Mouse (Mus musculus): Measurements from ENCODE around the gene Gm17455. TPM values are rescaled to one million over a fixed set of nuclear protein-coding genes. Genes with fewer than 3 reads are reported as not detected.

The Gm17455 gene
- polyA plus RNA-seq, 1 experiment: not detected

DNA sequence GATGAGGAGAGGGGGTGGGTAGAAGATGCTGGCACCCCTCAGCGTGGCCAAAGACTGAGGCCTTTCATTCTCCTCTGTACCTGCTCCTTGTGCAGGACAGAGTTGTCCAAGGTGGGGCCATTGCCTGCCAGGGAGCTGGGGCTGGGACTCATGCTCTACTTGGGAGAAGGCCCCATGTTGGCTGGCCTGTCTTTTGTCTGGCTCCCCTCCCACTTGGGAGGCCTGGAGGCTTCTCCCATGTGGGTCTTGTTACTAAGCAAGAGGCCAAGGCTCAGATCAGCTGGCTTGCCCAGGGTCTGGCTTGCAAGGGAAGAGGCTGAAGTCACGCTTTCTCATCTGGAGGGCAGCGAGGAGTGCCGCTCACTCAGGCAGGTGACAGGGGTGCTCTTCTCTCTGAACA lies 42.1 kb upstream of the Gm17455 start:
- H3K4me3 ChIP-seq (ENCODE audit: insufficient read depth, low read depth, low read length): no peak overlapping the region
- 77% methylated on average over 4 of the region's 4 CpGs for WGBS
- no peak overlapping the region for H3K27ac ChIP-seq (ENCODE audit: insufficient read depth, low read depth, low read length)
- TF ChIP-seq CTCF (IDR thresholded peaks at IDR 0.05; ENCODE audit: insufficient read depth, low read depth, low read length) (no peak), POLR2A (IDR thresholded peaks at IDR 0.05; ENCODE audit: insufficient read depth, low read depth, low read length) (no peak)
- peaks cover 4% of the 10 kb centered on the region; the same call in 1 of the 2 replicates for H3K4me1 ChIP-seq (ENCODE audit: control insufficient read depth, insufficient read depth, low read length)

GRCm38 (mm10) chr10:60357901-60358300 lies 41.6 kb upstream of the Gm17455 start:
- H3K27ac ChIP-seq (ENCODE audit: insufficient read depth, low read depth, low read length): no peak overlapping the region
- peaks cover 4% of the 10 kb centered on the region; the same call in 1 of the 2 replicates for H3K4me1 ChIP-seq (ENCODE audit: control insufficient read depth, insufficient read depth, low read length)
- H3K4me3 ChIP-seq (ENCODE audit: insufficient read depth, low read depth, low read length): no peak overlapping the region
- no peak for TF ChIP-seq POLR2A (IDR thresholded peaks at IDR 0.05; ENCODE audit: insufficient read depth, low read depth, low read length)
- TF ChIP-seq CTCF (IDR thresholded peaks at IDR 0.05; ENCODE audit: insufficient read depth, low read depth, low read length): no peak
- WGBS: 97% methylated on average over 14 of the region's 14 CpGs

DNA sequence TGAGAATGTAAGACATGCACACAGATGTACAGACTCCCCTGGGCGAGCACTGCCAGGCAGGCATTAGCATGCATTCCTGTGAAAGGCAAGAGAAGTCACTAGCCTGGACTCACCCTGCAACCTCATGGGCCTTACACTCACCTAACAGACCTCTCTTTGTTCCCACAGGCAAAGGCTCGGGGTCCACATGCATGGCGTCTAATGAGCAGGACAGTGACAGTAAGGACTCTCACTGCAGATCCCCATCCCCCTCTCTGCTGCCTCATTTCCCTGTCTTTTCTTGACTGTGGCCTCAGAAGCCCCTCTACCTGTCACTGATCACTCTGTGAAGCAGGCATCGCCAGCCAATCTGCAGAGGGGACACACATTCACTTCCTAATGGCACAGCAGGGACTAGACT lies 40.8 kb upstream of the Gm17455 start:
- no peak overlapping the region for H3K4me3 ChIP-seq (ENCODE audit: insufficient read depth, low read depth, low read length)
- TF ChIP-seq CTCF (IDR thresholded peaks at IDR 0.05; ENCODE audit: insufficient read depth, low read depth, low read length) (no peak), POLR2A (IDR thresholded peaks at IDR 0.05; ENCODE audit: insufficient read depth, low read depth, low read length) (no peak)
- H3K27ac ChIP-seq (ENCODE audit: insufficient read depth, low read depth, low read length): no peak overlapping the region
- peaks cover 4% of the 10 kb centered on the region; the same call in 1 of the 2 replicates for H3K4me1 ChIP-seq (ENCODE audit: control insufficient read depth, insufficient read depth, low read length)
- 76% methylated on average over 4 of the region's 4 CpGs for WGBS

DNA sequence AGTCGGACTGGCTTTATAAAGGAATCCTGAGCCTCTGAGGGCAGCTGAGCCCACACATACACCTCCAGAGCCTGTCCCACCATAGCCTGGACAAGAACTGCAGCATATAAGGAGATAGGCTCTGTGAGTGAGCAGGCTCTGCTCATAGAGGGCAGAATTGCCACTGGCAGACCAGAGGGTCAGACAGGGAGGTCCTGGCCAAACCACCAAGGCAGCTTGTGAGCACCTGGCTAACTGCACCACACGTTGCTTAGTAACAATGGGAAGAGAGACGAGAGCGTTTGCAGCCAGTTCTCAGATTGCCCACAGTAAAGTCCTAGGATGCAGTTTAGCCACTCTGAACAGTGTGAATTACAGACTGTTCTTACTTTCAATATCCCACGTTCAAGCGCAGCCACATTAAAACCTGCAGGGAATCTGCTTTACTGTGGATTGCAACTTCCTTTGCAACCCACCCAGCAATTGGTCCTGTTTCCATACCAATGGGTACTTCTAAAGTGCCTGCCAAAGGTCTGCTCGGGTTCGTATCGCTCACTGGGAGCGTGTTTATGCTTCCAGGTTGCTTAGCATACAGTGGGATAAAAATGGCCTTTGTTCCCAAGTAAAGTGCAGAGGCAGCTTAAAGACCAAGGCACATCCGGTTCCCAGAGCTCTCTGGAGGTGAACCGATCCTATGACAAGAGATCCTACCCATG lies 37.8 kb upstream of the Gm17455 start:
- peaks cover 12% of the 10 kb centered on the region for H3K4me1 ChIP-seq (ENCODE audit: control insufficient read depth, insufficient read depth, low read length)
- H3K27ac ChIP-seq (ENCODE audit: insufficient read depth, low read depth, low read length): no peak overlapping the region
- 70% methylated on average over 12 of the region's 12 CpGs for WGBS
- TF ChIP-seq CTCF (IDR thresholded peaks at IDR 0.05; ENCODE audit: insufficient read depth, low read depth, low read length) (no peak), POLR2A (IDR thresholded peaks at IDR 0.05; ENCODE audit: insufficient read depth, low read depth, low read length) (no peak)
- no peak overlapping the region for H3K4me3 ChIP-seq (ENCODE audit: insufficient read depth, low read depth, low read length)

DNA sequence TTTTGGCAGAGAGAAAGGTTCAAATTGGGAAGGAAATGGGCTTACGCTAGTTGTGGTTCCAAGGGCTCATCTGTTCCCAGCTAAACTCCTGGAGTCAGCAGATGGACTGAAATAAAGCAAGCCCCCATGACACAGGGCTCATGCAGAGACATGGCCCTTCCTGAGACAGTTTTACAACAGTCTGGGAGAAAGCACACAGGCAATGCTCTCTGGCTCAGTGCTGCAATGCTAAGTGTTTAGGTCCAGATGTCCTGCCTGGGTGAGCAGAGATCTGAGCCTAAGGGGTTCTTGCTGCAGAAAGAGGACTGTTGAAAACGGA lies 37.3 kb upstream of the Gm17455 start:
- Histone ChIP-seq H3K4me3 (ENCODE audit: insufficient read depth, low read depth, low read length) (no peak overlapping the region), H3K4me1 (ENCODE audit: control insufficient read depth, insufficient read depth, low read length) (peaks cover 12% of the 10 kb centered on the region), H3K27ac (ENCODE audit: insufficient read depth, low read depth, low read length) (no peak overlapping the region)
- TF ChIP-seq POLR2A (IDR thresholded peaks at IDR 0.05; ENCODE audit: insufficient read depth, low read depth, low read length): no peak
- no peak for TF ChIP-seq CTCF (IDR thresholded peaks at IDR 0.05; ENCODE audit: insufficient read depth, low read depth, low read length)
- 76% methylated on average over 2 of the region's 2 CpGs for WGBS

DNA sequence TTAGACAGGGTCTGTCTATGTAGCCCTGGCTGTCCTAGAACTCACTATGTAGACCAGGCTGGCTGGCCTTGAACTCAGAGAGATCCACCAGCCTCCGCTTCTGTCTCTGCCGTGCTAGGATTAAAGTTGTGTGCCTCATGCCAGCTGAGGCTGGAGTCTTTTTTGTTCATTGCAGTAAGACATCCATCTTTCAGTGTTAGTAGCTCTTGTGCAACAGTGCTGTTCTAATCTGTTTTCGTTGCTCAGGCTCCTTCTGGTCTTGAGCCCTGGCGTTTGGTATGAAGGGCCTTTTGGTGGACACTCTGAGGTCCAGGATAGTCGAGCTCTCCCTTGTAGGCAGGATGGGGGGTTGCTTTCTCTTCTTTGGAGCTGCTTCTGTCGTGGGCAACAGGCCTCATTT lies 36.1 kb upstream of the Gm17455 start:
- TF ChIP-seq CTCF (IDR thresholded peaks at IDR 0.05; ENCODE audit: insufficient read depth, low read depth, low read length) (no peak), POLR2A (IDR thresholded peaks at IDR 0.05; ENCODE audit: insufficient read depth, low read depth, low read length) (no peak)
- Histone ChIP-seq H3K4me1 (ENCODE audit: control insufficient read depth, insufficient read depth, low read length) (peaks cover 10% of the 10 kb centered on the region), H3K27ac (ENCODE audit: insufficient read depth, low read depth, low read length) (no peak overlapping the region), H3K4me3 (ENCODE audit: insufficient read depth, low read depth, low read length) (no peak overlapping the region)
- 80% methylated on average over 6 of the region's 6 CpGs for WGBS

DNA sequence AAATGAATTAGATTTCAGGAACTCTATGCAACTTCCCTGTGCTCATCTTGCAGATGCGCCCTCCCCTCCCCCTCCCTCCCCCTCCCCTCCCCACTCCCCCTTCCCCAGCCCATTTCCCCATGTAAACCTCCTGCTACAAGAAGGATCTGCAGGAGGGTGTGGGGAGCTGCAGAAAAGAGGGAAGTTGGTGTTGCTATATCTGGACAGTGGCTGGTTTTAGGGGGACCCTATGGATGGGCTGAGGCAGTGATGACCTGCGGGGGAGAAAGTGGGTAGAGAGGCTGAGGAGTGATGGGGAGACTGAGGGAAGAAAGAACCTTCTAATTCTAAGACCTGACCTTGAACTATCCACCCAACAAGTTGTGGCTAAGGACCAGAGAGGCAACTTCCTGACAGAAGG lies 32.4 kb upstream of the Gm17455 start:
- peaks cover 15% of the 10 kb centered on the region for H3K4me1 ChIP-seq (ENCODE audit: control insufficient read depth, insufficient read depth, low read length)
- TF ChIP-seq CTCF (IDR thresholded peaks at IDR 0.05; ENCODE audit: insufficient read depth, low read depth, low read length) (no peak), POLR2A (IDR thresholded peaks at IDR 0.05; ENCODE audit: insufficient read depth, low read depth, low read length) (no peak)
- H3K27ac ChIP-seq (ENCODE audit: insufficient read depth, low read depth, low read length): no peak overlapping the region
- 86% methylated on average over 2 of the region's 2 CpGs for WGBS
- H3K4me3 ChIP-seq (ENCODE audit: insufficient read depth, low read depth, low read length): no peak overlapping the region

GRCm38 (mm10) chr10:60367904-60368303 lies 31.6 kb upstream of the Gm17455 start:
- H3K27ac ChIP-seq (ENCODE audit: insufficient read depth, low read depth, low read length): no peak overlapping the region

DNA sequence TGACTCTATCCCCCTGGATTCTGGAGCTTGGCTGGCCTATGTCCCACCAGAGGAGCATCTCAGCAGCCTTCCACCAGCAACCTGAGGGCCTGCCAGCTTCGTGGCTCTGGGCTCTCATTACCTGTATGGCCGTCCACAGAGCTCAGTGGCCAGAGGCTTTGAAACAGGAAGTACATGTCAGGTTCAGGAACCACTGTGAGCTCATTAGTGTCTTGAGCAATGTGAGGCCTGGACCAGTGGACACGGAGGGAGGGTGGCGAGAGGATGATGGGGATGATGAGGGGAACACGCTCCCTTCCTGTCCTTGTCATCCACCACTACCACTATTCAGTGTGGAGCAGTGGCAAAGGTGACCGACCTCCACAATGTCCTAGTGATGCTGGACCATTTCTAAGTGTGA lies 30.1 kb upstream of the Gm17455 start:
- Histone ChIP-seq H3K4me3 (ENCODE audit: insufficient read depth, low read depth, low read length) (no peak overlapping the region), H3K4me1 (ENCODE audit: control insufficient read depth, insufficient read depth, low read length) (peaks cover 18% of the 10 kb centered on the region), H3K27ac (ENCODE audit: insufficient read depth, low read depth, low read length) (no peak overlapping the region)
- TF ChIP-seq POLR2A (IDR thresholded peaks at IDR 0.05; ENCODE audit: insufficient read depth, low read depth, low read length) (no peak), CTCF (IDR thresholded peaks at IDR 0.05; ENCODE audit: insufficient read depth, low read depth, low read length) (no peak)
- 94% methylated on average over 6 of the region's 6 CpGs for WGBS

More at GRCm38 (mm10) chr10:60367904-60368303, 31.6 kb upstream of the Gm17455 start:
- Histone ChIP-seq H3K4me1 (ENCODE audit: control insufficient read depth, insufficient read depth, low read length) (peaks cover 15% of the 10 kb centered on the region), H3K4me3 (ENCODE audit: insufficient read depth, low read depth, low read length) (no peak overlapping the region)
- no peak for TF ChIP-seq POLR2A (IDR thresholded peaks at IDR 0.05; ENCODE audit: insufficient read depth, low read depth, low read length)
- no peak for TF ChIP-seq CTCF (IDR thresholded peaks at IDR 0.05; ENCODE audit: insufficient read depth, low read depth, low read length)
- WGBS: 85% methylated on average over 4 of the region's 4 CpGs
